ENCODE assay signal across 8 mouse cellular contexts in the genomic region with DNA sequence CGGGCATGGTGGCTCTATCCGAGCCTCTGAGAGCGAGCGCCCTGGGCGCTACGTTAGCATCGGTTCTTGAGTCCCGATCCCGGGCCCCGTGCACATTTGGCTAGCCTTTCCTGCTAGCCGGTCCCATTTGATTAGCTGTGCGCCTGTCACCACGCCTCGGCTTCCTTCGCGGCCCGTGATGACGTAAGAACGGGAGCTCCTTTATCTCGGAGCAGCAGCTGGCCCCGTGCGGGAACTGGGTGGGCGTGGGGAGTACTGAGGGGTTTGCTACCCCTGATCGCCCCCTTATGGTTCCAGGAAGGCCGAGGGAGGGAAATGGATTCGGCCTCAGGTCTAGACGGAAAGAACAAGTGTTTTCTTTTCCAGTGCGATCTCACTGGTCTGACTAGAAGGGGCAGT. TPM values are rescaled to one million over a fixed set of nuclear protein-coding genes. Genes with fewer than 3 reads are reported as not detected.
DNase-seq lines count a peak whose midpoint lies in the region; ATAC-seq and TF ChIP-seq lines count a peak whose summit lies in the region.

No protein-coding gene starts in this region.

- peak overlapping the region; percentile 66 for H3K4me2 ChIP-seq in embryonic facial prominence, embryonic 15.5 days (replicated peaks)
- H3K4me2 ChIP-seq in limb, embryonic 13.5 days (replicated peaks): peak overlapping the region; percentile 80
- peak overlapping the region; percentile 66 for H3K4me2 ChIP-seq in midbrain, embryonic 15.5 days

- no peaks in the 10 kb centered on the region for H3K27me3 ChIP-seq in embryonic facial prominence, embryonic 15.5 days
- no peaks in the 10 kb centered on the region for H3K27me3 ChIP-seq in limb, embryonic 13.5 days
- no peaks in the 10 kb centered on the region for H3K27me3 ChIP-seq in midbrain, embryonic 15.5 days (replicated peaks)
- no peaks in the 10 kb centered on the region for H3K27me3 ChIP-seq in spleen, adult 2 months (ENCODE audit: control insufficient read depth, insufficient read depth, low read length)

- TF ChIP-seq CTCF in bone marrow macrophage, adult 2 months (IDR thresholded peaks at IDR 0.05; ENCODE audit: low read depth, low read length): no peak
- TF ChIP-seq CTCF in spleen, adult 2 months (IDR thresholded peaks at IDR 0.05; ENCODE audit: extremely low read depth, insufficient read depth, insufficient read length, insufficient replicate concordance): no peak

- H3K9me3 ChIP-seq in embryonic facial prominence, embryonic 15.5 days (replicated peaks): no peaks in the 10 kb centered on the region
- H3K9me3 ChIP-seq in limb, embryonic 13.5 days: no peaks in the 10 kb centered on the region
- no peaks in the 10 kb centered on the region for H3K9me3 ChIP-seq in midbrain, embryonic 15.5 days

- H3K36me3 ChIP-seq in embryonic facial prominence, embryonic 15.5 days: peaks cover 31% of the 10 kb centered on the region
- peaks cover 26% of the 10 kb centered on the region for H3K36me3 ChIP-seq in limb, embryonic 13.5 days
- H3K36me3 ChIP-seq in midbrain, embryonic 15.5 days (replicated peaks): peaks cover 8% of the 10 kb centered on the region
- peaks cover 11% of the 10 kb centered on the region for H3K36me3 ChIP-seq in spleen, adult 2 months (ENCODE audit: control insufficient read depth, insufficient read depth, low read length)

- peak; percentile 84 to 85 for DNase-seq in B cell, adult 2 months
- DNase-seq in heart, adult 9 months (ENCODE audit: low spot score in 2 of 2): peak; percentile 88 to 89
- peak; percentile 86 for DNase-seq in kidney, adult 9 months
- peak; percentile 70 to 72 for DNase-seq in spleen, adult 2 months (ENCODE audit: low read depth in 1 of 2, low spot score in 2 of 2)

- WGBS in embryonic facial prominence, embryonic 15.5 days: under 1% methylated on average over 28 of the region's 28 CpGs
- under 1% methylated on average over 28 of the region's 28 CpGs for WGBS in limb, embryonic 13.5 days
- under 1% methylated on average over 28 of the region's 28 CpGs for WGBS in midbrain, embryonic 15.5 days
- WGBS in spleen, adult 2 months: under 1% methylated on average over 28 of the region's 28 CpGs

- peak; percentile 80 for ATAC-seq in embryonic facial prominence, embryonic 15.5 days (ENCODE audit: insufficient number of reproducible peaks, low FRiP score, low TSS enrichment, low read depth)
- peak; percentile 85 for ATAC-seq in limb, embryonic 13.5 days (ENCODE audit: low FRiP score, low read depth)
- peak; percentile 89 for ATAC-seq in midbrain, embryonic 15.5 days (replicated peaks)

- H3K27ac ChIP-seq in bone marrow macrophage, adult 2 months (ENCODE audit: insufficient read depth, low read depth, low read length): peak overlapping the region; percentile 85
- peak overlapping the region; percentile 97 for H3K27ac ChIP-seq in embryonic facial prominence, embryonic 15.5 days (replicated peaks)
- peak overlapping the region; percentile 98 for H3K27ac ChIP-seq in limb, embryonic 13.5 days
- H3K27ac ChIP-seq in midbrain, embryonic 15.5 days: peak overlapping the region; percentile 98
- peak overlapping the region; percentile 96 for H3K27ac ChIP-seq in spleen, adult 2 months (ENCODE audit: insufficient read depth, low read length)

- no peak; the same call in 1 of the 2 replicates for TF ChIP-seq POLR2A in bone marrow macrophage, adult 2 months (IDR thresholded peaks at IDR 0.05; ENCODE audit: borderline replicate concordance, low read depth, low read length)
- peak; percentile 8; the same call in 1 of the 2 replicates for TF ChIP-seq POLR2A in spleen, adult 2 months (IDR thresholded peaks at IDR 0.05; ENCODE audit: low read depth, low read length)

- H3K4me3 ChIP-seq in bone marrow macrophage, adult 2 months (ENCODE audit: insufficient read depth, low read length): peak overlapping the region; percentile 66
- peak overlapping the region; percentile 91 for H3K4me3 ChIP-seq in embryonic facial prominence, embryonic 15.5 days (replicated peaks)
- H3K4me3 ChIP-seq in limb, embryonic 13.5 days: peak overlapping the region; percentile 86
- peak overlapping the region; percentile 96 for H3K4me3 ChIP-seq in midbrain, embryonic 15.5 days
- peak overlapping the region; percentile 68 for H3K4me3 ChIP-seq in spleen, adult 2 months (ENCODE audit: extremely low read depth, insufficient read depth, insufficient read length)

- peak overlapping the region; percentile 54 for H3K9ac ChIP-seq in embryonic facial prominence, embryonic 15.5 days
- H3K9ac ChIP-seq in limb, embryonic 13.5 days: peak overlapping the region; percentile 68
- H3K9ac ChIP-seq in midbrain, embryonic 15.5 days: peak overlapping the region; percentile 84

- peaks cover 38% of the 10 kb centered on the region for H3K4me1 ChIP-seq in bone marrow macrophage, adult 2 months (ENCODE audit: control insufficient read depth, insufficient read depth, low read length)
- peaks cover 46% of the 10 kb centered on the region for H3K4me1 ChIP-seq in embryonic facial prominence, embryonic 15.5 days
- peaks cover 43% of the 10 kb centered on the region for H3K4me1 ChIP-seq in limb, embryonic 13.5 days
- H3K4me1 ChIP-seq in midbrain, embryonic 15.5 days: peaks cover 46% of the 10 kb centered on the region
- peaks cover 6% of the 10 kb centered on the region; the same call in 1 of the 2 replicates for H3K4me1 ChIP-seq in spleen, adult 2 months (ENCODE audit: control insufficient read depth, insufficient read depth, insufficient read length)

RNA-seq across cellular contexts. Expression of a gene that starts 0.6 kb away (rescaled TPM):
- polyA plus RNA-seq in bone marrow macrophage, adult 2 months (2012; ENCODE audit: insufficient read depth, insufficient read length, missing spikeins): 29.2 and 32.6 TPM in 2 replicates
- polyA plus RNA-seq in embryonic facial prominence, embryonic 15.5 days (2015; fragmentation: Nextera tagmentation; extraction: Ambion mirVana): 114 and 120 TPM in 2 replicates
- polyA plus RNA-seq in limb, embryonic 13.5 days (2015; fragmentation: Nextera tagmentation; extraction: Ambion mirVana): 111 and 116 TPM in 2 replicates
- polyA plus RNA-seq in midbrain, embryonic 15.5 days (2015; fragmentation: Nextera tagmentation; extraction: Ambion mirVana): 158 and 166 TPM in 2 replicates
- 78.4 and 112 TPM in 2 replicates for polyA plus RNA-seq in spleen, adult 2 months (2012; rRNA removed)

RNA-seq across cellular contexts. Expression of a gene that starts 11.9 kb away (rescaled TPM):
- not detected in 2 replicates for polyA plus RNA-seq in bone marrow macrophage, adult 2 months (2012; ENCODE audit: insufficient read depth, insufficient read length, missing spikeins)
- not detected in 2 replicates for polyA plus RNA-seq in embryonic facial prominence, embryonic 15.5 days (2015; fragmentation: Nextera tagmentation; extraction: Ambion mirVana)
- not detected in 2 replicates for polyA plus RNA-seq in limb, embryonic 13.5 days (2015; fragmentation: Nextera tagmentation; extraction: Ambion mirVana)
- not detected in 2 replicates for polyA plus RNA-seq in midbrain, embryonic 15.5 days (2015; fragmentation: Nextera tagmentation; extraction: Ambion mirVana)
- polyA plus RNA-seq in spleen, adult 2 months (2012; rRNA removed): not detected in 2 replicates

RNA-seq across cellular contexts. Expression of a gene that starts 23.6 kb away (rescaled TPM):
- polyA plus RNA-seq in bone marrow macrophage, adult 2 months (2012; ENCODE audit: insufficient read depth, insufficient read length, missing spikeins): not detected in 2 replicates
- not detected in 2 replicates for polyA plus RNA-seq in embryonic facial prominence, embryonic 15.5 days (2015; fragmentation: Nextera tagmentation; extraction: Ambion mirVana)
- 0.06 TPM in 1 of 2 replicates, not detected in the other for polyA plus RNA-seq in limb, embryonic 13.5 days (2015; fragmentation: Nextera tagmentation; extraction: Ambion mirVana)
- 0.14 and 0.27 TPM in 2 replicates for polyA plus RNA-seq in midbrain, embryonic 15.5 days (2015; fragmentation: Nextera tagmentation; extraction: Ambion mirVana)
- 0.06 TPM in 1 of 2 replicates, not detected in the other for polyA plus RNA-seq in spleen, adult 2 months (2012; rRNA removed)

RNA-seq across cellular contexts. Expression of a gene that starts 38.6 kb away (rescaled TPM):
- polyA plus RNA-seq in bone marrow macrophage, adult 2 months (2012; ENCODE audit: insufficient read depth, insufficient read length, missing spikeins): not detected in 2 replicates
- not detected in 2 replicates for polyA plus RNA-seq in embryonic facial prominence, embryonic 15.5 days (2015; fragmentation: Nextera tagmentation; extraction: Ambion mirVana)
- polyA plus RNA-seq in limb, embryonic 13.5 days (2015; fragmentation: Nextera tagmentation; extraction: Ambion mirVana): not detected in 2 replicates
- not detected in 2 replicates for polyA plus RNA-seq in midbrain, embryonic 15.5 days (2015; fragmentation: Nextera tagmentation; extraction: Ambion mirVana)
- polyA plus RNA-seq in spleen, adult 2 months (2012; rRNA removed): not detected in 2 replicates

RNA-seq across cellular contexts. Expression of a gene that starts 52.8 kb away (rescaled TPM):
- 142 and 148 TPM in 2 replicates for polyA plus RNA-seq in bone marrow macrophage, adult 2 months (2012; ENCODE audit: insufficient read depth, insufficient read length, missing spikeins)
- polyA plus RNA-seq in embryonic facial prominence, embryonic 15.5 days (2015; fragmentation: Nextera tagmentation; extraction: Ambion mirVana): 49.7 and 52.8 TPM in 2 replicates
- polyA plus RNA-seq in limb, embryonic 13.5 days (2015; fragmentation: Nextera tagmentation; extraction: Ambion mirVana): 56.4 and 57.4 TPM in 2 replicates
- polyA plus RNA-seq in midbrain, embryonic 15.5 days (2015; fragmentation: Nextera tagmentation; extraction: Ambion mirVana): 48.7 and 52.5 TPM in 2 replicates
- 21.2 and 22.2 TPM in 2 replicates for polyA plus RNA-seq in spleen, adult 2 months (2012; rRNA removed)

Comparison
In these comparisons a context has a peak if more than half of its experiments do, and no peak if none do; other contexts are left out.
1. Peak in every context shown above with its lines: DNase-seq, ATAC-seq, H3K4me3 ChIP-seq and H3K27ac ChIP-seq.